Mouse (Mus musculus) hindbrain, postnatal 0 days (tissue): Measurements from ENCODE around the gene Acox3. TPM values are rescaled to one million over a fixed set of nuclear protein-coding genes. Genes with fewer than 3 reads are reported as not detected.
"Not testable (repeated sequence)": the region's sequence is repeated elsewhere in the genome, so short reads cannot be mapped to it uniquely, and the experiment has no call there.

Experiments used
- ATAC-seq: fragments of 200-750 bp; cut with Nextera tagmentation; 2 replicates; pipeline ENCODE4 v1.8.0; 2017; ENCODE audit warnings: mild to moderate bottlenecking, moderate TSS enrichment, moderate library complexity
- DNase-seq: peaks from one replicate; pipeline ENCODE4 v3.0.0-alpha.2; 2015; ENCODE audit warnings: low spot score
- H3K27ac ChIP-seq: fragments of 300-500 bp; sonication (generic); 2 replicates; pipeline ENCODE4 v1.5.1; 2014; ENCODE audit warnings: mild to moderate bottlenecking
- H3K27me3 ChIP-seq: fragments of 300-500 bp; sonication (generic); 2 replicates; pipeline ENCODE4 v1.6.1; 2014; ENCODE audit warnings: low read length, mixed read lengths; ENCODE audit not compliant: insufficient read depth
- H3K36me3 ChIP-seq: fragments of 300-500 bp; sonication (generic); 2 replicates; pipeline ENCODE4 v1.6.1; 2014; ENCODE audit warnings: low read length, mixed read lengths; ENCODE audit not compliant: insufficient read depth
- H3K4me1 ChIP-seq: fragments of 300-500 bp; sonication (generic); 2 replicates; pipeline ENCODE4 v1.6.1; 2014; ENCODE audit warnings: antibody characterized with exemption, low read length, mixed read lengths; ENCODE audit not compliant: insufficient read depth
- H3K4me2 ChIP-seq: fragments of 300-500 bp; sonication (generic); 2 replicates; pipeline ENCODE4 v1.6.1; 2014; ENCODE audit warnings: low read depth, mild to moderate bottlenecking, low read length, moderate library complexity, mixed read lengths
- H3K4me3 ChIP-seq: fragments of 300-500 bp; sonication (generic); 2 replicates; pipeline ENCODE4 v1.5.1; 2014; ENCODE audit warnings: low read length
- H3K9ac ChIP-seq: fragments of 300-500 bp; sonication (generic); replicated peaks from 2 replicates; pipeline ENCODE4 v1.6.1; 2014; ENCODE audit warnings: mild to moderate bottlenecking, low read length, moderate library complexity, mixed read lengths
- H3K9me3 ChIP-seq: fragments of 300-500 bp; sonication (generic); 2 replicates; pipeline ENCODE4 v1.6.1; 2016; ENCODE audit warnings: low read length, mixed read lengths
- CTCF ChIP-seq: IDR thresholded peaks from 2 replicates; pipeline ENCODE4 v1.5.1; 2016; ENCODE audit warnings: antibody characterized with exemption, control low read depth, low read depth
- WGBS: fragments of 180-500 bp; shearing (Covaris S2); extraction: QIAGEN DNeasy Blood & Tissue Kit; methylation state at CpG from one replicate; pipeline ENCODE4 v1.1.7; 2014; 5-methylcytosine and 5-hydroxymethylcytosine counted together
- polyA plus RNA-seq: library from polyadenylated mRNA; unstranded; fragments of >200 nt; fragmentation: Nextera tagmentation; extraction: Ambion mirVana; gene quantifications from 2 replicates; pipeline ENCODE4 v1.2.1, GENCODE M21; 2015
- total RNA-seq: library from RNA; depleted of rRNA; stranded (reverse); fragments of >200 nt; gene quantifications from 2 replicates; pipeline ENCODE4 v1.2.3, GENCODE M21; 2014

Acox3 gene
- total and polyA plus RNA-seq, 2 experiments from 2014 or later: 12.7 to 24.2 TPM

DNA sequence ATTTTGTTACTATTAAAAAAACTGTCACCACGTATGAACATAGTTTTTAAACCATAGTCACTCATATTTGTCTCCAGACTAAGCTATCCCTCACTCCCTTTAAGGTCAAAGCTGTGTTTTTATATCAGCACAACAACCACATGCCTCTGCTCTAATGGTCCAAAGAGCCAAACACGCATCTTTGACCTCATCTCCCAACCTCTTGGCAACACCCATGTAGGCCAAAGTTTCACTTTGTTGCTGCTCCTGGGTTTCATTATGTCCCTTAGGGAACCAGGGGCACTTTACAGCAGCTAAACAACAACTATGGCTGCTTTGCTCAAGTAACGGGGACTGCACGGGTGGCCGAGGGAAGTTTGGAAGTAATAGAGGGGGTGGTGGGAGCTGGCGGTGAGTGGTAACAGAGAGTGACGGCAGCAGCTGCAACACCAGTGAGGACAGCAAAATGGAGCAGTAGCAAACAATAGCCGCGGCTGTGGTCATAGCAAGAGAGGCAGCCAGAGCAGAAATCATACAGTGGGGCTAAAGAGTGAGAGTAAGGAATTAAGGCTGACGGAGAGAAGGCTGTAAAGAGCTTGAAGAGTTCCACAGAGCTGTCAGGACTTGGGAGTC lies 6.3 kb upstream of the Acox3 start:
- no peak for ATAC-seq
- 88% methylated on average over 10 of the region's 10 CpGs for WGBS

GRCm38 (mm10) chr5:35578411-35578810 lies 4.4 kb upstream of the Acox3 start:
- ATAC-seq (no peak), DNase-seq (no peak)
- no peak for TF ChIP-seq CTCF
- peaks cover 2% of the 10 kb centered on the region; the same call in 1 of the 2 replicates for H3K36me3 ChIP-seq
- no peaks in the 10 kb centered on the region for H3K9me3 ChIP-seq
- H3K9ac ChIP-seq: no peak overlapping the region
- no peak overlapping the region for H3K4me2 ChIP-seq
- no peaks in the 10 kb centered on the region for H3K27me3 ChIP-seq
- no peak overlapping the region for H3K27ac ChIP-seq
- no peak overlapping the region for H3K4me3 ChIP-seq
- WGBS: 65% methylated on average over 2 of the region's 2 CpGs
- H3K4me1 ChIP-seq: peaks cover 9% of the 10 kb centered on the region; the same call in 1 of the 2 replicates

More for the DNA sequence above, 6.3 kb upstream of the Acox3 start:
- no peaks in the 10 kb centered on the region for H3K9me3 ChIP-seq
- no peak overlapping the region for H3K27ac ChIP-seq
- no peak for TF ChIP-seq CTCF
- H3K9ac ChIP-seq: no peak overlapping the region
- DNase-seq: no peak
- no peak overlapping the region for H3K4me3 ChIP-seq
- H3K4me1 ChIP-seq: peaks cover 5% of the 10 kb centered on the region; the same call in 1 of the 2 replicates
- no peaks in the 10 kb centered on the region for H3K27me3 ChIP-seq
- H3K4me2 ChIP-seq: no peak overlapping the region
- H3K36me3 ChIP-seq: peaks cover 13% of the 10 kb centered on the region; the same call in 1 of the 2 replicates

DNA sequence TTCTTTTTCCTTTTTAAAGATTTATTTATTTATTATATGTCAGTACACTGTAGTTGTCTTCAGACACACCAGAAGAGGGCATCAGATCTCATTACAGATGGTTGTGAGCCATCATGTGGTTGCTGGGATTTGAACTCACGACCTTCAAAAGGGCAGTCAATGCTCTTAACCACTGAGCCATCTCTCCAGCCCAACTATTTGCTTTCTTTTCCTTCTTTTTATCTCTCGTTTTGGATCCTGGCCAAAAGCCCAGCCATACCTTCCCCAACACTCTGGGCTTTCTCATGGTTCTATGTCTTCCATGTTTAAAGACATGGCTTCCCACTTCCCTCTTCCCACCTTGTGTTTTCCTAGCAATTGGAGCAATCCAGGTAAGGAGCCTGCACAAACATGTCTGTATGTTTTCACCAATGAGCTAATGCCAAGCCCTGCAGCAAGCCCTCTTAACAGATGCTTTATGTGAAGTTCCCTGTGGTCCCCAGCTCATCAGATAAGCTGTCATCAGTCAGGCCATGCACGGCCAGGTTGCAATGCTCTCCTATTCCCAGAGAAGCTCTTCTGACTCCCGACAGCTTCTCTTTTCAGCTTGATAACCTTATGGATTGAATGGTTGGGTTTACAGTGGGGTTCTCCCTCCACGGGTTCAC lies 3.5 kb upstream of the Acox3 start:
- H3K9me3 ChIP-seq: no peaks in the 10 kb centered on the region
- no peak for ATAC-seq
- no peak for DNase-seq
- no peak for TF ChIP-seq CTCF
- no peaks in the 10 kb centered on the region for H3K36me3 ChIP-seq
- H3K9ac ChIP-seq: no peak overlapping the region
- H3K4me1 ChIP-seq: 0 out of 2 replicates have a peak, but pooled peaks cover 9% of the 10 kb centered on the region
- no peak overlapping the region for H3K27ac ChIP-seq
- no peak overlapping the region for H3K4me3 ChIP-seq
- 57% methylated on average over 5 of the region's 5 CpGs for WGBS
- H3K27me3 ChIP-seq: no peaks in the 10 kb centered on the region
- H3K4me2 ChIP-seq: no peak overlapping the region

DNA sequence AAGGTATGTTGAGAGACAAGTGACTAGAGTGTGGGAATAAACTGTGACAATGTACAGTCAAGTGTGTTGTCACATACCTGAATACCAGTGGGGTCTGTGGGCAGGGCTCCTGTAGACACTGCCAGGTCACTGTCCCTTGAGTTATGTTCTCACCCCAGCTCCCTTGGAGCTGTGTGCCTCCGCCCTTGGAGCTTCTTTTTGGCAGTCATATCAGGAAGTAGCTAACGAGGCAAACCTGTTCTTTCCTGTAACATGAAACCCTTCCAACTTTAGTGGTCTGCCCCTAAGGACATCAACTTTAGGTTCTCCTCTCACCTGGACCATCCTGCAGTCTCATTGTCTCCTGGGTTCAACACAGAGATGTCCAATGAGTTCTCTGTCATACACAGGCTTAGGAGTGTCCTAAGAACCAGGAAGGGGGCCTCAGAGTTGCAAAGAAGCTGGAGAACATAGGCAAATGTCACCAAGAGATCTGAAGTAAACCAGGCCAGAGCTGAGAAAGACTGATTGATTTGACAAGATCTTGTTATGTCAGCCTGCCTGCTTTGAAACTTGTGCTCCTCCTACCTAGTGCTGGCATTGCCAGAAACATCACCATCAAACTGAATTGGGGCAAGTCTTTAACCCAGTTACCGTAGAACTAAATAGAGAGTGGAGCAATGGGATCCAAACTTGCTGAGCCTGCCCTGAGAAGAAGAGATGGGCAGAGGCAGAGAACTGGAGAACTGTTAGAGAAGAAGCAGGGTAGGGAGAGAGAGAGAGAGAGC lies 2.5 kb upstream of the Acox3 start:
- no peak overlapping the region for H3K4me3 ChIP-seq
- TF ChIP-seq CTCF: no peak
- no peak for DNase-seq
- no peak for ATAC-seq
- H3K4me1 ChIP-seq: 0 out of 2 replicates have a peak, but pooled peaks cover 9% of the 10 kb centered on the region
- 64% methylated on average over 3 of the region's 3 CpGs for WGBS
- H3K4me2 ChIP-seq: no peak overlapping the region
- no peaks in the 10 kb centered on the region for H3K27me3 ChIP-seq
- H3K9ac ChIP-seq: no peak overlapping the region
- no peak overlapping the region for H3K27ac ChIP-seq
- no peaks in the 10 kb centered on the region for H3K36me3 ChIP-seq
- H3K9me3 ChIP-seq: no peaks in the 10 kb centered on the region

DNA sequence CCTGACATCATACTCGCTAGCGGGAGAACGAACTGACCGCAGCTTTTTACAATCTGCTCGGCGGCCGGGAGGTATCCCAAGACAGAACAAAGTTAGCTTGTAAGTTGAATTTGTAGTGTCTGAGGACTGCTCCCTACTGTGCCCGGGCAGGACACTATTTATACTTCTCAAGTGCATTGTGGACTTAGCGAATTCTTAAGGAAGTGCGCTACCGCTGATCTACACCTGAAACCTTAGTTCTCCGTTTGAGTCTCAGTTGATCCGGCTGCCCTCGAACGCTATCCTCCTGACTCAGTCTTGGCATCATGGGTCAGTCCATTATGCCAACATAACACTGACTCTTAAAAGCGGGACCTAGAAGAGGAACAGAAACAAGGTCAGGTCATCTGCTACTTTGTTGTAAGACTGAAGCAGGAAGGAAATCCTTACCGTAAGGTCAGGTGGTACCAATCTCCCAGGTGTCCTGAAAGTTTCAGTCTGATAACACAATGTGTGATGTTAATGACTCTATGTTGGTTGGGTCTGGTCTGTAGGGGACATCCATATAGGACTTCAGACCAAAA lies 462 bp downstream of the Acox3 start:
- Histone ChIP-seq H3K9me3 (no peaks in the 10 kb centered on the region), H3K4me1 (0 out of 2 replicates have a peak, but pooled peaks cover 9% of the 10 kb centered on the region), H3K9ac (peak overlapping the region; percentile 59), H3K27ac (peak overlapping the region; percentile 68; the same call in 1 of the 2 replicates), H3K4me2 (peak overlapping the region; percentile 88), H3K4me3 (peak overlapping the region; percentile 67), H3K27me3 (no peaks in the 10 kb centered on the region), H3K36me3 (peaks cover under 1% of the 10 kb centered on the region; the same call in 1 of the 2 replicates)
- DNase-seq (no peak), ATAC-seq (peak; percentile 9; the same call in 1 of the 2 replicates)
- TF ChIP-seq CTCF: no peak
- 3% methylated on average over 17 of the region's 17 CpGs for WGBS

DNA sequence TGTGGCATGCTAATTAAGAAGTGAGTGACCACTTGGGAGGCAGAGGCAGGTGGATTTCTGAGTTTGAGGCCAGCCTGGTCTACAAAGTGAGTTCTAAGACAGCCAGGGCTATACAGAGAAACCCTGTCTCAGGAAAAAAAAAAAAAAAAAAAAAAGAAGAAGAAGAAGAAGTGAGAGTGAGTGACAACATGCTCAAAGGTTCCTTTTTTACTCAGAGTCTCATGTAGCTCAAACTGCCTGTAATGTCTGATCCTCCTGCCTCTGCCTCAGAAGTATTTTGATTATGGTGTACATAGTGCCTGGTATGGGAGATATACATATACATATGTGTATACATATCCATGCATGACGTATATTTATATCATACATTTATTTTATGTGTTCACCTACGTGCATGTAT lies 1.4 kb downstream of the Acox3 start:
- H3K27me3 ChIP-seq, H3K27ac ChIP-seq, H3K9ac ChIP-seq, H3K9me3 ChIP-seq, H3K4me3 ChIP-seq, DNase-seq, H3K36me3 ChIP-seq, ATAC-seq, H3K4me2 ChIP-seq, H3K4me1 ChIP-seq: not testable (repeated sequence)
- WGBS: 88% methylated on average over 2 of the region's 2 CpGs
